Mouse (Mus musculus) ES-Bruce4 (cell line): ENCODE data around the gene Heg1. TPM values are rescaled to one million over a fixed set of nuclear protein-coding genes. Genes with fewer than 3 reads are reported as not detected.

Source experiments
- H3K27ac ChIP-seq: 2 replicates; pipeline ENCODE4 v1.5.1; 2012; ENCODE audit warnings: low read length, inconsistent platforms; ENCODE audit not compliant: insufficient read depth
- H3K27me3 ChIP-seq: 2 replicates; pipeline ENCODE4 v1.6.1; 2012; ENCODE audit warnings: mild to moderate bottlenecking, low read length, inconsistent platforms; ENCODE audit not compliant: control insufficient read depth, poor library complexity, insufficient read depth, severe bottlenecking
- H3K36me3 ChIP-seq: 2 replicates; pipeline ENCODE4 v1.6.1; 2012; ENCODE audit warnings: inconsistent platforms, mild to moderate bottlenecking, low read length, moderate library complexity; ENCODE audit not compliant: control insufficient read depth, poor library complexity, insufficient read depth, severe bottlenecking
- H3K4me1 ChIP-seq: one replicate; pipeline ENCODE4 v1.8.1; 2011; ENCODE audit warnings: low read length; ENCODE audit not compliant: control insufficient read depth, insufficient read depth
- H3K4me3 ChIP-seq: 2 replicates; pipeline ENCODE4 v1.5.1; 2011; ENCODE audit warnings: low read depth, mild to moderate bottlenecking, low read length
- H3K9ac ChIP-seq: 2 replicates; pipeline ENCODE4 v1.6.1; 2012; ENCODE audit warnings: low read depth, mild to moderate bottlenecking, inconsistent platforms; ENCODE audit not compliant: poor library complexity, severe bottlenecking
- H3K9me3 ChIP-seq: replicated peaks from 2 replicates; pipeline ENCODE4 v1.6.1; 2012; ENCODE audit warnings: mild to moderate bottlenecking, low read length, inconsistent platforms; ENCODE audit not compliant: control insufficient read depth, poor library complexity, insufficient read depth, severe bottlenecking
- CTCF ChIP-seq: IDR thresholded peaks from one replicate; pipeline ENCODE4 v1.8.1; 2011; ENCODE audit warnings: low read depth, low read length
- EP300 ChIP-seq: IDR thresholded peaks from 2 replicates; pipeline ENCODE4 v1.6.1; 2011; ENCODE audit warnings: low read depth, low read length; ENCODE audit not compliant: insufficient read depth
- POLR2A ChIP-seq: IDR thresholded peaks from one replicate; pipeline ENCODE4 v1.8.1; 2011; ENCODE audit warnings: low read length; ENCODE audit not compliant: insufficient read depth
- polyA plus RNA-seq: library from polyadenylated mRNA; stranded (reverse); fragments of >200 nt; gene quantifications from 2 replicates; pipeline ENCODE4 v1.2.4, GENCODE M21; 2011; ENCODE audit warnings: low read depth; ENCODE audit not compliant: missing spikeins, insufficient read depth, insufficient read length

Heg1 gene
- polyA plus RNA-seq, 1 experiment: 21.7 TPM

GRCm38 (mm10) chr16:33723983-33724382 lies 39.8 kb downstream of the Heg1 start:
- H3K9me3 ChIP-seq: 0 out of 2 replicates have a peak, but pooled peaks cover 4% of the 10 kb centered on the region
- H3K4me3 ChIP-seq: no peak overlapping the region
- no peak for TF ChIP-seq POLR2A
- peak; percentile 16 for TF ChIP-seq CTCF
- no peak for TF ChIP-seq EP300
- H3K4me1 ChIP-seq: no peaks in the 10 kb centered on the region
- no peaks in the 10 kb centered on the region for H3K27me3 ChIP-seq
- no peaks in the 10 kb centered on the region for H3K36me3 ChIP-seq
- no peak overlapping the region for H3K27ac ChIP-seq
- H3K9ac ChIP-seq: no peak overlapping the region

- TF ChIP-seq EP300 (no peak), POLR2A (no peak), CTCF (no peak)
- H3K9me3 ChIP-seq: 0 out of 2 replicates have a peak, but pooled peaks cover 4% of the 10 kb centered on the region
- no peaks in the 10 kb centered on the region for H3K36me3 ChIP-seq
- H3K4me3 ChIP-seq: no peak overlapping the region
- no peak overlapping the region for H3K9ac ChIP-seq
- H3K27ac ChIP-seq: no peak overlapping the region
- no peaks in the 10 kb centered on the region for H3K4me1 ChIP-seq
- no peaks in the 10 kb centered on the region for H3K27me3 ChIP-seq
Observed at GRCm38 (mm10) chr16:33726261-33726660, 42.1 kb downstream of the Heg1 start.

GRCm38 (mm10) chr16:33726892-33727291 lies 42.7 kb downstream of the Heg1 start:
- H3K27me3 ChIP-seq: no peaks in the 10 kb centered on the region
- H3K4me1 ChIP-seq: no peaks in the 10 kb centered on the region
- 0 out of 2 replicates have a peak, but pooled peaks cover 4% of the 10 kb centered on the region for H3K9me3 ChIP-seq
- H3K9ac ChIP-seq: no peak overlapping the region
- H3K4me3 ChIP-seq: no peak overlapping the region
- TF ChIP-seq CTCF (no peak), EP300 (no peak), POLR2A (no peak)
- H3K27ac ChIP-seq: no peak overlapping the region
- no peaks in the 10 kb centered on the region for H3K36me3 ChIP-seq

GRCm38 (mm10) chr16:33728427-33728826 lies 44.3 kb downstream of the Heg1 start:
- Histone ChIP-seq H3K4me3 (no peak overlapping the region), H3K27me3 (no peaks in the 10 kb centered on the region), H3K4me1 (no peaks in the 10 kb centered on the region), H3K9me3 (0 out of 2 replicates have a peak, but pooled peaks cover 4% of the 10 kb centered on the region), H3K27ac (no peak overlapping the region), H3K36me3 (no peaks in the 10 kb centered on the region), H3K9ac (no peak overlapping the region)
- TF ChIP-seq POLR2A (no peak), CTCF (peak; percentile 40), EP300 (no peak)

- Histone ChIP-seq H3K27ac (no peak overlapping the region), H3K4me1 (peaks cover 3% of the 10 kb centered on the region), H3K9me3 (no peaks in the 10 kb centered on the region), H3K9ac (no peak overlapping the region), H3K4me3 (no peak overlapping the region), H3K36me3 (no peaks in the 10 kb centered on the region), H3K27me3 (no peaks in the 10 kb centered on the region)
- no peak for TF ChIP-seq POLR2A
- TF ChIP-seq EP300: no peak
- TF ChIP-seq CTCF: no peak
Observed at GRCm38 (mm10) chr16:33731291-33731690, 47.1 kb downstream of the Heg1 start.

GRCm38 (mm10) chr16:33732237-33732749 lies 48.1 kb downstream of the Heg1 start:
- Histone ChIP-seq H3K9ac (no peak overlapping the region), H3K9me3 (no peaks in the 10 kb centered on the region), H3K27ac (no peak overlapping the region), H3K4me1 (peaks cover 3% of the 10 kb centered on the region), H3K4me3 (no peak overlapping the region), H3K27me3 (no peaks in the 10 kb centered on the region), H3K36me3 (no peaks in the 10 kb centered on the region)
- TF ChIP-seq POLR2A: no peak
- TF ChIP-seq CTCF: no peak
- TF ChIP-seq EP300: no peak
